Mouse (Mus musculus) G1E (cell line): Measurements from ENCODE around the gene Cd8a. TPM values are rescaled to one million over a fixed set of nuclear protein-coding genes. Genes with fewer than 3 reads are reported as not detected.

Experiments used
- ATAC-seq: 2 replicates; pipeline ENCODE4 v1.8.0; 2016; ENCODE audit warnings: mild to moderate bottlenecking; ENCODE audit not compliant: insufficient number of reproducible peaks, poor library complexity, low FRiP score, severe bottlenecking; ENCODE audit errors: extremely low read depth
- DNase-seq: peaks from one replicate; pipeline ENCODE4 v3.0.0; 2012; ENCODE audit warnings: low spot score
- H3K27me3 ChIP-seq: 2 replicates; pipeline ENCODE4 v1.6.1; 2012; ENCODE audit warnings: mild to moderate bottlenecking, low read length, inconsistent platforms; ENCODE audit not compliant: insufficient read depth
- H3K36me3 ChIP-seq: replicated peaks from 2 replicates; pipeline ENCODE3; 2012; ENCODE audit warnings: mild to moderate bottlenecking, inconsistent platforms
- H3K4me1 ChIP-seq: 2 replicates; pipeline ENCODE4 v1.6.1; 2012; ENCODE audit warnings: low read depth, low read length, inconsistent platforms, mixed read lengths; ENCODE audit not compliant: insufficient read depth
- H3K4me3 ChIP-seq: 2 replicates; pipeline ENCODE4 v1.5.1; 2012; ENCODE audit warnings: low read depth, mild to moderate bottlenecking, inconsistent platforms, low read length, moderate library complexity, mixed read lengths
- H3K9me3 ChIP-seq: replicated peaks from 2 replicates; pipeline ENCODE4 v1.6.1; 2012; ENCODE audit warnings: inconsistent platforms
- CTCF ChIP-seq: IDR thresholded peaks from 2 replicates; pipeline ENCODE4 v1.5.1; 2012; ENCODE audit warnings: low read depth, low read length, inconsistent platforms, mixed read lengths
- GATA1 ChIP-seq: IDR thresholded peaks from 2 replicates; pipeline ENCODE4 v1.6.1; 2012; ENCODE audit warnings: borderline replicate concordance, low read length, inconsistent platforms, mixed read lengths
- GATA2 ChIP-seq: IDR thresholded peaks from 2 replicates; pipeline ENCODE4 v1.6.1; 2012; ENCODE audit warnings: low read depth, low read length, inconsistent platforms, borderline replicate concordance
- POLR2AphosphoS5 ChIP-seq: IDR thresholded peaks from 2 replicates; pipeline ENCODE4 v1.6.1; 2012; ENCODE audit warnings: low read depth, low read length, inconsistent platforms; ENCODE audit not compliant: insufficient replicate concordance
- TAL1 ChIP-seq: conservative IDR thresholded peaks from 2 replicates; pipeline ENCODE4 v1.6.1; 2012; ENCODE audit warnings: low read depth, low read length, inconsistent platforms, mixed read lengths
- polyA plus RNA-seq: library from polyadenylated mRNA; stranded (reverse); fragments of >175 nt; gene quantifications from 2 replicates; pipeline ENCODE4 v1.2.3, GENCODE M21; 2012
- total RNA-seq, 2 experiments: library from RNA; stranded (forward) in 1 of 2; stranded (reverse) in 1 of 2; fragments of 200-1000 nt in 1 of 2; fragments of >200 nt in 1 of 2; fragmentation: Nextera tagmentation in 1 of 2; gene quantifications; 2 replicates each; pipeline ENCODE4 v1.2.3; 2014 to 2017

The Cd8a gene
- total and polyA plus RNA-seq, 3 experiments, result 0.22 TPM; not detected in 2

- H3K9me3 ChIP-seq, result no peaks in the 10 kb centered on the region
- no peak for TF ChIP-seq GATA2
- peak; percentile 19; the same call in 1 of the 2 replicates for TF ChIP-seq CTCF
- no peak for TF ChIP-seq POLR2AphosphoS5
- DNase-seq (peak; percentile 2), ATAC-seq (no peak)
- H3K27me3 ChIP-seq, result no peaks in the 10 kb centered on the region
- no peaks in the 10 kb centered on the region for H3K4me1 ChIP-seq
- no peak overlapping the region for H3K4me3 ChIP-seq
- peaks cover 52% of the 10 kb centered on the region for H3K36me3 ChIP-seq
Observed at GRCm38 (mm10) chr6:71398829-71399609, 25.8 kb downstream of the Cd8a start.

GRCm38 (mm10) chr6:71414624-71415023, 41.4 kb downstream of the Cd8a start:
- Histone ChIP-seq H3K9me3 (no peaks in the 10 kb centered on the region), H3K4me1 (peaks cover 5% of the 10 kb centered on the region; the same call in 1 of the 2 replicates), H3K4me3 (no peak overlapping the region), H3K36me3 (peaks cover 40% of the 10 kb centered on the region), H3K27me3 (no peaks in the 10 kb centered on the region)
- ATAC-seq (no peak), DNase-seq (no peak)
- TF ChIP-seq CTCF, result no peak
- TF ChIP-seq GATA1, result no peak
- no peak for TF ChIP-seq GATA2
- TF ChIP-seq TAL1, result no peak
- no peak for TF ChIP-seq POLR2AphosphoS5

GRCm38 (mm10) chr6:71415446-71415845, 42.2 kb downstream of the Cd8a start:
- DNase-seq (no peak), ATAC-seq (no peak)
- peaks cover 41% of the 10 kb centered on the region for H3K36me3 ChIP-seq
- H3K9me3 ChIP-seq, result no peaks in the 10 kb centered on the region
- 0 out of 2 replicates have a peak, but pooled peaks cover 2% of the 10 kb centered on the region for H3K4me1 ChIP-seq
- TF ChIP-seq POLR2AphosphoS5 (no peak), TAL1 (no peak), GATA1 (no peak), GATA2 (no peak), CTCF (no peak)
- H3K4me3 ChIP-seq, result no peak overlapping the region
- H3K27me3 ChIP-seq, result no peaks in the 10 kb centered on the region

- H3K4me3 ChIP-seq, result no peak overlapping the region
- H3K9me3 ChIP-seq, result no peaks in the 10 kb centered on the region
- no peak for TF ChIP-seq CTCF
- no peak for TF ChIP-seq GATA1
- no peak for TF ChIP-seq POLR2AphosphoS5
- no peak for TF ChIP-seq GATA2
- TF ChIP-seq TAL1, result no peak
- no peaks in the 10 kb centered on the region for H3K27me3 ChIP-seq
- DNase-seq (no peak), ATAC-seq (no peak)
- H3K4me1 ChIP-seq, result 0 out of 2 replicates have a peak, but pooled peaks cover 2% of the 10 kb centered on the region
- peaks cover 42% of the 10 kb centered on the region for H3K36me3 ChIP-seq
Observed at GRCm38 (mm10) chr6:71418874-71419273, 45.6 kb downstream of the Cd8a start.

GRCm38 (mm10) chr6:71420848-71421247, 47.6 kb downstream of the Cd8a start:
- ATAC-seq, result no peak
- TF ChIP-seq POLR2AphosphoS5 (no peak), GATA1 (no peak), TAL1 (no peak), CTCF (no peak), GATA2 (no peak)
- DNase-seq, result no peak

GRCm38 (mm10) chr6:71422162-71422561, 48.9 kb downstream of the Cd8a start:
- TF ChIP-seq CTCF (no peak), TAL1 (no peak), GATA1 (no peak), GATA2 (no peak), POLR2AphosphoS5 (no peak)
- ATAC-seq, result no peak

More at GRCm38 (mm10) chr6:71420848-71421247, 47.6 kb downstream of the Cd8a start:
- H3K4me1 ChIP-seq, result 0 out of 2 replicates have a peak, but pooled peaks cover 2% of the 10 kb centered on the region
- H3K36me3 ChIP-seq, result peaks cover 35% of the 10 kb centered on the region
- no peak overlapping the region for H3K4me3 ChIP-seq
- no peaks in the 10 kb centered on the region for H3K9me3 ChIP-seq
- no peaks in the 10 kb centered on the region for H3K27me3 ChIP-seq

More at GRCm38 (mm10) chr6:71422162-71422561, 48.9 kb downstream of the Cd8a start:
- 0 out of 2 replicates have a peak, but pooled peaks cover 2% of the 10 kb centered on the region for H3K4me1 ChIP-seq
- DNase-seq, result no peak
- H3K27me3 ChIP-seq, result no peaks in the 10 kb centered on the region
- no peak overlapping the region for H3K4me3 ChIP-seq
- peaks cover 44% of the 10 kb centered on the region for H3K36me3 ChIP-seq
- H3K9me3 ChIP-seq, result no peaks in the 10 kb centered on the region
